Mouse (Mus musculus) midbrain, postnatal 0 days (tissue): ENCODE measurements at regions not wholly inside any gene's neighbourhood (a gene's known extent, or its start where the extent isn't known, plus 50 kb on each side); places are given as distances from the start of the nearest gene placed in this dataset.

Source experiments
- ATAC-seq: fragments of 200-750 bp; cut with Nextera tagmentation; 2 replicates; pipeline ENCODE4 v1.8.0; 2017; ENCODE audit warnings: moderate number of reproducible peaks, mild to moderate bottlenecking, moderate TSS enrichment, moderate library complexity; ENCODE audit not compliant: low FRiP score
- DNase-seq: peaks from one replicate; pipeline ENCODE4 v3.0.0-alpha.2; 2015; ENCODE audit warnings: low spot score
- H3K27ac ChIP-seq: fragments of 300-500 bp; sonication (generic); 2 replicates; pipeline ENCODE4 v1.5.1; 2014; ENCODE audit warnings: low read depth, mild to moderate bottlenecking, low read length, mixed read lengths
- H3K27me3 ChIP-seq: fragments of 300-500 bp; sonication (generic); 2 replicates; pipeline ENCODE4 v1.6.1; 2014; ENCODE audit warnings: low read length, control low read depth, mixed read lengths; ENCODE audit not compliant: insufficient read depth
- H3K36me3 ChIP-seq: fragments of 300-500 bp; sonication (generic); 2 replicates; pipeline ENCODE4 v1.6.1; 2014; ENCODE audit warnings: low read length, control low read depth, mixed read lengths; ENCODE audit not compliant: insufficient read depth
- H3K4me1 ChIP-seq: fragments of 300-500 bp; sonication (generic); 2 replicates; pipeline ENCODE4 v1.6.1; 2014; ENCODE audit warnings: mild to moderate bottlenecking, control low read depth, antibody characterized with exemption, low read length, mixed read lengths; ENCODE audit not compliant: insufficient read depth
- H3K4me2 ChIP-seq: fragments of 300-500 bp; sonication (generic); 2 replicates; pipeline ENCODE4 v1.6.1; 2014; ENCODE audit warnings: low read depth, mild to moderate bottlenecking, low read length, mixed read lengths; ENCODE audit not compliant: poor library complexity, severe bottlenecking
- H3K4me3 ChIP-seq: fragments of 300-500 bp; sonication (generic); 2 replicates; pipeline ENCODE4 v1.5.1; 2014; ENCODE audit warnings: low read depth, mild to moderate bottlenecking, low read length, moderate library complexity
- H3K9ac ChIP-seq: fragments of 300-500 bp; sonication (generic); replicated peaks from 2 replicates; pipeline ENCODE4 v1.6.1; 2014; ENCODE audit warnings: mild to moderate bottlenecking, low read length, moderate library complexity, mixed read lengths; ENCODE audit not compliant: poor library complexity, severe bottlenecking
- H3K9me3 ChIP-seq: fragments of 300-500 bp; sonication (generic); 2 replicates; pipeline ENCODE4 v1.6.1; 2016; ENCODE audit warnings: low read length, control low read depth
- CTCF ChIP-seq: IDR thresholded peaks from 2 replicates; pipeline ENCODE4 v1.5.1; 2016; ENCODE audit warnings: antibody characterized with exemption, mild to moderate bottlenecking
- WGBS: fragments of 180-500 bp; shearing (Covaris S2); extraction: QIAGEN DNeasy Blood & Tissue Kit; methylation state at CpG from one replicate; pipeline ENCODE4 v1.1.7; 2014; 5-methylcytosine and 5-hydroxymethylcytosine counted together

- H3K9me3 ChIP-seq: no peaks in the 10 kb centered on the region
- H3K36me3 ChIP-seq: no peaks in the 10 kb centered on the region
- H3K27me3 ChIP-seq: no peaks in the 10 kb centered on the region
- TF ChIP-seq CTCF: no peak
- H3K4me1 ChIP-seq: no peaks in the 10 kb centered on the region
- ATAC-seq: no peak
- no peak overlapping the region for H3K27ac ChIP-seq
- no peak overlapping the region for H3K9ac ChIP-seq
- 85% methylated on average over 4 of the region's 4 CpGs for WGBS
- no peak for DNase-seq
- H3K4me3 ChIP-seq: no peak overlapping the region
- H3K4me2 ChIP-seq: no peak overlapping the region
These were observed 189.3 kb upstream of the Phactr1 start for GRCm38 (mm10) chr13:42490956-42491680.

GRCm38 (mm10) chr13:42494371-42494770, 186.1 kb upstream of the Phactr1 start:
- WGBS: 93% methylated on average over 5 of the region's 5 CpGs
- DNase-seq (no peak), ATAC-seq (no peak)
- Histone ChIP-seq H3K4me3 (no peak overlapping the region), H3K36me3 (no peaks in the 10 kb centered on the region), H3K9ac (no peak overlapping the region), H3K4me1 (no peaks in the 10 kb centered on the region), H3K4me2 (no peak overlapping the region), H3K27me3 (no peaks in the 10 kb centered on the region), H3K27ac (no peak overlapping the region), H3K9me3 (no peaks in the 10 kb centered on the region)
- TF ChIP-seq CTCF: no peak

- DNase-seq (no peak), ATAC-seq (no peak)
- Histone ChIP-seq H3K4me1 (no peaks in the 10 kb centered on the region), H3K27me3 (no peaks in the 10 kb centered on the region), H3K36me3 (no peaks in the 10 kb centered on the region), H3K27ac (no peak overlapping the region), H3K9me3 (no peaks in the 10 kb centered on the region), H3K9ac (no peak overlapping the region), H3K4me3 (no peak overlapping the region), H3K4me2 (no peak overlapping the region)
- no peak for TF ChIP-seq CTCF
- 67% methylated on average over 4 of the region's 4 CpGs for WGBS
These were observed 182.1 kb upstream of the Phactr1 start for GRCm38 (mm10) chr13:42498351-42498750.

GRCm38 (mm10) chr13:42507535-42507934, 172.9 kb upstream of the Phactr1 start:
- 46% methylated on average over 5 of the region's 5 CpGs for WGBS
- Histone ChIP-seq H3K27me3 (no peaks in the 10 kb centered on the region), H3K9me3 (no peaks in the 10 kb centered on the region), H3K27ac (no peak overlapping the region), H3K4me3 (no peak overlapping the region), H3K36me3 (no peaks in the 10 kb centered on the region), H3K4me1 (no peaks in the 10 kb centered on the region), H3K9ac (no peak overlapping the region), H3K4me2 (no peak overlapping the region)
- ATAC-seq: no peak
- TF ChIP-seq CTCF: no peak
- peak; percentile 41 for DNase-seq

- Histone ChIP-seq H3K27ac (no peak overlapping the region), H3K9me3 (no peaks in the 10 kb centered on the region), H3K4me3 (no peak overlapping the region), H3K4me1 (no peaks in the 10 kb centered on the region), H3K9ac (no peak overlapping the region), H3K4me2 (no peak overlapping the region), H3K27me3 (no peaks in the 10 kb centered on the region), H3K36me3 (no peaks in the 10 kb centered on the region)
- no peak for ATAC-seq
- no peak for DNase-seq
- WGBS: 81% methylated on average over 4 of the region's 4 CpGs
- TF ChIP-seq CTCF: no peak
These were observed 161.7 kb upstream of the Phactr1 start for GRCm38 (mm10) chr13:42518686-42519085.

- Histone ChIP-seq H3K27ac (no peak overlapping the region), H3K9me3 (no peaks in the 10 kb centered on the region), H3K4me3 (no peak overlapping the region), H3K27me3 (no peaks in the 10 kb centered on the region), H3K36me3 (no peaks in the 10 kb centered on the region), H3K4me2 (no peak overlapping the region), H3K9ac (no peak overlapping the region), H3K4me1 (no peaks in the 10 kb centered on the region)
- ATAC-seq: no peak
- no peak for DNase-seq
- no peak for TF ChIP-seq CTCF
These were observed 157.9 kb upstream of the Phactr1 start for GRCm38 (mm10) chr13:42522553-42522952.
